Mouse (Mus musculus) ZHBTc4 (cell line): Measurements from ENCODE around the gene Ctdsp2.

Experiments
- DNase-seq: peaks from one replicate; pipeline ENCODE4 v3.0.0-alpha.2; 2011; ENCODE audit warnings: low read depth, low spot score

Ctdsp2 gene

DNA sequence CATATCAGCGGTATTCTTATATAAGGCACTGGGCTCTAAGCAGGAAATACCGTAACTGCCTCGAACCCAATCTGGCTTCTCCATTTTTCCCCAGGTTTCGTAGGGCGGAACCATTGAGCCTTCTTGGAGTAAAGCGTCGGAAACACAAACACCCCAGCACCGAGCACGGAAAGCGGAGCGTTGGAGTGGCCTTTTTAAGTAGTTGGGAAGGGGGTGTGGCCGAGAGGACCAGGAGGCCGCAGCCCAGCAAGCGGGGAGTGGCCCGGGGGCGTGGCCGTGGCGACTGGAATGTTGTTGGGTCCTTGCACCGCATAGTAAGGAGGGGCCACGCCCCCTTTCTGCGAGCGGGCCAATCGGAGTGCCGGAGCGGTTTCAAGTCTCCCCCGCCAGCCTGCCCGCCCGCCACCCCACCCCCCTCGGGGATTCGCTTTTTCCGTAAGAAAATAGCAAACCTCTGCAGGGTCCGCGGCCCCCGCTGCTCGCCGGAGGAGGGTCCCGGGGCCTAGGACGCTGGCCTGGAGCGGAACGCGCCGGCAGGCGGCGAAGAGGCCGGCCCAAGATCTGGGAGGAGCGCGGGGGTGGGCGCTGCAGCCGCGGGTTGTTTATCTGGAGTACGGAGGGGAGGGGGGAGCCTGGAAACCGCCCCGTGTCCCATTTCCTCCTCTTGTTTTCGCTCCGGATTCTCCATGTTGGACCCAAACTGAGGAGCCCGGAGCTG is at the start of gene Ctdsp2:
Gene Ctdsp2 (plus strand): TSS at position 441 of the 718 bp plus-strand sequence.
- DNase-seq, result peak; percentile 100

DNA sequence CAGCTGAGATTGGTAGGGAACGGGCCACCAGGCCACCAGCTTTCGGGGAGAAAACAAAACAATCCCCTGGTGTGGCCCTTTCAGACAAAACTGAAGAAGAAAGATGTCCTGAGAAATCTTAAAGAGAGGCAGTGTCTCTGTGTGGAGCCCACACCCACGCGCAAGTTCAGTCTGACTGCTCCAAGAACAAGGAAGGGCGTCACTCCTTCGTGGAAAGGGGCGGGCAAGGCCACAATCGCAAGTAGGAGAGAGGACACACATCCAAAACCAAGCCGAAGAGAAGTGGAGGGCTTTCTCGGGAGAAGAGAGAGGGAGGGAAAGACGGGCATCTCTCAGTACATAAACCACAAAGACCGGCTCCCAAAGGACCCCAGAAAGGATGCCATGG is 49.7 kb upstream of the Ctdsp2 start:
- DNase-seq, result no peak

DNA sequence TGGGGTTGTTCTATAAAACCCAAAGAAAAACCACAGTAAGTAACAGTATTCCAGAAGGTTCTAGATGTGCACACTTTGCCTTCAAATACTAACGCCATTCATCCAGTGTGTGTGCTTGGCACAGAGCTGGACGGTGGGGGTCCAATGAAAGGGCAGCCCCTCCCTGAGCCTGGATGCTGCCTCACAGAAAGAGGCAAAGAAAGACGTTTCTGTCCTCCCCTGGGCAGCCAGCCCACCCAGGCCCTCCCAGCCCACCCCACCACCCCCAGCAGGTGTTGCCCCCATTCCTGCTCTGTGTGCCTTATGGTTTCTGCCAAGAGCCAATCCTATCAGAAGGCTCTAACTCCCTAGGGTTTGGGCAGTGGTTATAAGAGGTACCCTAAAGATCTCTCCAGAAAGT is 49.0 kb upstream of the Ctdsp2 start:
- no peak for DNase-seq

DNA sequence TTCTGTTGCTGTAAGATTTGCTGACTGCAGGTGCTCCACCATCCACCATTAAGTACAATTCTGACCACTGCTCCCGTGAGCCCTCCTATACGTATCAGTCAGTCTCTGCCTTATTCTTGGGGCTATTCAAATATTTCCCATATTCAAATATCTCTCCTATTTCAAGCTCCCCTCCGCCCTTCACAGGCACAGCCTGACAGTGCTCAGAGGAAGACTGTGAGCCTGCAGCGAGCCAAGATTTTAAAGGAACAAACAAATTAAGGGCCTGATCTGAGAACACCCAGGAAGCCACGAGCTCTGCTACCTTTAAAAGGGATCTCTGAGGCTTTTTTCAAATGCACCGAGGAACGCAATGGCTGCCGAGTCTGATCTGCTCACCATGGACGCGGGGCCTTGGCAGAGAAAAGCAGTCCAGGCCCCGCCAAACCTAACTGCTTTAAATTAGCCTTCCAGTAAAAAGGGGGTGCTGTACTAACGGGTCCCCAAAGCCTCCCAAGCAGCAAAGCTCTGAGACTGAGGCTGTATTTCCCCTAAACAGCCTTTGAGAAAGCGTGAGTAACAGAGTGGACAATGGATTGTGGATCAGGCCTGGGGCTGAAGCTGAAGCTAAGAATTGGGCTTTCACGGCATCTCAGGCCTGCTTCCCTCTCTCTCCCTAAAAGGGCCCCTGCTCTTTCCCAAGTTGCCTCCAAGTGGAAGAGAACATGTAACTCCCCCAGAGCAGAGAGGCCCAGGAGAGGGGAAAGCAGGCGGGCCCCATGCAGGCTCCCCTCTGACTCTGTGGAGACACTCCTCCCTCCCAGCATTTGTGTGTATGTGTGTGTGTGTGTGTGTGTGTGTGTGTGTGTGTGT is 48.0 kb upstream of the Ctdsp2 start:
- no peak for DNase-seq

DNA sequence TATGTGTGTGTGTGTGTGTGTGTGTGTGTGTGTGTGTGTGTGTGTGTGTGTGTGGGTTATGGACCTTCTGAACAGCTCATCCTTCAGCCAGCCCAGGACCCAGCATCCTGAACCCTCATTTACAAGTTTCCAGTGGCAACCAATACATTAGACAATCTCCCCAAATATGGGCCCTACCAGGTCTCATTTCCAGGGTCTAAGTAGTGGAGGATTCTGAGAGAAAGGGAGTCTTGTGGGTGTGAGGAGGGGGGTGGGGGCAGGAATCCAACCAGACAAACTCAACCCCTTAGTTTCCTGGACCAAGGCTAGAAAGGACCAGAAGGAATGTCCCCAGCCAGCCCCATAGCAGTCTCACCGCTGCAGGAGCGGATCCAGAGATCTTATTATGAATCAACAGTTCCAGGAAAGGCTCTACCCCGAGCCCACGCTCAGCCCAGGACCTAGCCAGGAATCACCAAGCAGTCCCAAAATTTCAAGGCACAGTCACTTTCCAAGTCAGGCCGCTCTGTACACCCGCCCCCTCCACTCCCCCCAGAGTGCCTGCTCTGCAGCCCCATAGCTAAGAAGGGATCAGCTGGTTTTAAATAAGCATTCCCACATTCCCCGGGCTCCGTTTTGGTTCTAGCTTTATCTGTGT is 47.3 kb upstream of the Ctdsp2 start:
- DNase-seq, result no peak

DNA sequence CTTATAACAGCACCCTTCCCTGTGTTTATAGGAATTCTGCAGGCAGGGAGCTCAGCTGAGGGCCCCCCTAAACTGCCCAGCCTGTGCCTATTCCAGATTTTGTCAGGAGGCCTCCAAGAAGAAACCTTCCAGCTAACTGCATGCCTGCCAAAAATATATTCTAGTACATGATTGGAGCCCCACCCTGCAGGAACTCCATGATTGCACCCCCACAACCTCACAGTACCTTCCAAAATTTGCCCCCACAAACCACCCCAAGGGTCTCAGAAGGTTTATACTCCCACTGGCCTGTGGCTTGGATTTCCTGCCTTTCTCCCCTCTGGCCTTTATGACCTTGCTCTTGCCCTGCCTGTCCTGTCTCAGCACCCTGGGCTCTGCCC is 46.8 kb upstream of the Ctdsp2 start:
- no peak for DNase-seq

DNA sequence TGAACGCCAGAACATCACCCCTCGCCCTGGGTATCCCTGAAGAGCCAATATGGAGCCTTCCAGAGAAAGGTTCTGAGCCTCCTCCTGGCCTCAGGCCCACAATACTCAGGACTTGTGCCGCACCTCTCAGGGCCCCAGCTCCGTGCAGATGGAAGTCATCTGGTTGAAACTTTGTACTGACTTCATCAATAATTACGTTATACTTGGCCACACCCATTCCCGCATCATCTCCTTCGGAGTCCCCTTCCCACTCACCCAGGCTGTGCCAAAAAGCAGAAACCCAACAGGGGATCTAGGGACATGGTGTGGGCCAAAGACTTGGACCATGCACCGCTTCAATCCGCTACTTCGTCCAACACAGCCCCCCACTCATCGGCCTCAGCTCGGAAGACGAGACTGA is 44.0 kb upstream of the Ctdsp2 start:
- no peak for DNase-seq

DNA sequence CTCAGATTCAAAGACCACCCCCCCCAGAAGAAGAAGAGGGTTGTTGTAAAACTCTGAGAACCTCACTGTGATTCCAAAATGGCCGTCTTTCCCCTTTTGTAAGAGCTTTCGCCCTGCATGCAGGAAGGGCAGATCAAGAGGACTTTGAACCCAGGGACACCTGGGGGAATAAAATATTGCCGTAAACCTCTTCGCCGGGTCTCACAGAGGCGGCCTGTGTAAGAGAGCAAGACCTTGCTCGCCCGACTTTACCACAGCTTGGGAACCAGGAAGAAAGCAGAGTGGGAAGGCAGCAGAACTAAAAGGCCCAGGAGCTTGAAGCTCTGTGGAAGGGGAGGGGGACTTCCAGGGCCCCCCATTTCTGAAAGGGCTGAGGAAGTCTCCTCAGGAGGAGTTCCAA is 43.4 kb upstream of the Ctdsp2 start:
- DNase-seq, result no peak

DNA sequence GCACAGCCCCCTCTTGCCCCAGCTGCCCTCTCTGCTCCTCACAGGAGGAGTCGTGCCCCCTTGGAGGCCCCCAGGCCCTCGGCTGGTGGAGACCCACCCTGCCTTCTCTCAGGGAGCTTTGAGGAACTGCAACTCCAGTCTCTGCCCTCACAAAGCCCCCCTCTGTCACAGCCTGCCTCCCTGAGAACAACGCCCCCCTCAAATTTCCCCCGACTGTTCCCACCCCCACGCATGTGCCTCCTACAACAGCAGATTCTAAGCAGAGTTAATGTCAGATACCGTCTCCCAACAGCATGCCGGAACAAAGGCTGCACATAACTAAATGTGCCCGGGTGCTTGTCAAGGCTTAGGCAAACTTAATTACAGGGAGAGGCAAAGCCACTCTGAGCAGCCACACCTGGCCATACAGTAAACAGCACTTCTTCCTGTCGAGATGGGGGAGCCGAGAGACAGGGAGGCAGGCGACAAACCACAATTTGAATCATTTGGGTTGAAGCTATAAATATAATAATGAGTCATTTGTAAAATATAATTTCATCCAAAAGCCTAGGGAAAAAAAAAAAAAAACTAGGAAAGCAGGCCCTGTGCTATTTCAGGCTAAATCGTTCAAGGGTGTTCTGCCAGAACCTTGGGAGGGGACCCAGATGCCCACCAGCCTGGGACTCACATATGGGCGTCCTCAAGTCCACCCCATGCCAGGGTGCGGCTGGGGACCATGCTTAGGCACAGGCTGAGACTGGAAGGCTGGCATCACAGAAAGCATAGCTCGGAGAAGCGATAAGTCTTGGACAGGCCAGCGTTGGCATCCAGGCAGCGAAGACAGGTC is 42.7 kb upstream of the Ctdsp2 start:
- DNase-seq, result no peak

DNA sequence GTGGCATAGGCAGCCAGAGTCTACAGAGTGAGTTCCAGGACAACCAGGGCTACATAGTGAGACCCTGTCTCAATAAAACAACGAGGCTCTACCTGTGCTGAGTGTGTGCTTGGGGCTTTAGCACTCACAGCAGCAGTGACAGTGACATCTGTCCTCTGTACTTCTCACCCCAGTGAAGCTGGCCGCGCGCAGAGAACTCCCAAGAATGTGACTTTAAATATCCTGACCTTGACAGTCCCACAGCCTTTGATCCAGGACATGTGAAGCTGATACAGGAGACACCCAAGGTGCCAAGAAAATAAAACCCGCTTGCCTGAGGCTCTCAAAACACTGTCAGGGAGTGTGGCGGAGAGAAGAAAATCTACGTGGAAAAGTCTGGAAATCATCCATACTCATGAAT is 37.6 kb upstream of the Ctdsp2 start:
- peak; percentile 69 for DNase-seq

DNA sequence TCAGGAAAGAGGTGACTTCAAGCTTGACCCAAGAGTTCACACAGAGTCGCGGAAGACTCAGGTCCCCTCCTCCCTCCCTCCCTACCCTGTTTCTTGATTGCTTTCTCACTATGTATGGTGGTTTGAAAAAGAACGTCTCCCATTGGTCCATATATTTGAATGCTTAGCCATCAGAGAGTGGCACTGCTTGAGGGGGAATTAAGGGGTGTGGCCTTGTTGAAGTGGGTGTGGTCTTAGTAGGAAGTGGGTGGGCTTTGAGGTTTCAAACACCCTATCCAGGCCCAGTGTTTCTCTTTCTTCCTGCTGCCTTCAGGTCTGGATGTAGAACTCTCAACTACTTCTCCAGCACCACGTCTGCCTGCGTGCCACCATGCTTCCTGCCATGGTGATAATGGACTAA is 33.0 kb upstream of the Ctdsp2 start:
- DNase-seq, result peak; percentile 69

DNA sequence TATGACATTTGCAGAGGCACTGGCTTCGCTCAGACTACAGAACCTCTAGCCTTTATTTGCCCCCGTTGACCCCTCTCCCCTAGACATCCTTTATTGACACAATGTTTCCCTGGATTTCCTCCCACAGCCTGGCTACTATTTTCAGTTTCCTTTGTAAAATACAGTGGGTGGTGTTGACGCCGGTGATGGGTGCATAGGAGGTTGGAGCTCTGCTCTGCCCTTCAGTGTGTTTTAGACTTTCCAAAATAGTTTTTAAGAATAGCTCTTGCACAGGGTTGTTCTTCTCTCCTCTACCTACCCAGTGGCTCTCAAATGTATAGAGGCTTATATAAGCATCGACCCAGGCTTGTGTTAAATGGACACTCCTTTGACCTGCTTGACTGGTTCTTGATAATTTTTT is 28.7 kb upstream of the Ctdsp2 start:
- no peak for DNase-seq

DNA sequence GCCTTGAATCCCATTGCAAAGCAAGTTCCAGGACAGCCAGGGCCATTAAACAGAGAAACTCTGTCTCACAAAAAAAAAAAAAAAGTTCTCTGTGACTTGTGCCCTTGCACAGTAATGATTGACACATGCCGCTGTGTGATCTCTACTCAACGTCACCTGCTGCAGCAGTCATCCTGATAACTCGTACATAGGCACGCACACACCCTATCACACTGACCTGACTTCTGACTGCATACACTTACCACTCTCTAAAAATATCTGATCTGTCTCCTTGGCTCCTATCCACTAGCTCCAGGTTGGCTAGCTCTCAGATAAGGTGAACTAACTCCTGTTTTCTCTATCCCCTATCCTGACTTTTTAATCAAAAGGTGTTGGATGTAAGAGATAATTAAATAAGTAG is 27.9 kb upstream of the Ctdsp2 start:
- no peak for DNase-seq

DNA sequence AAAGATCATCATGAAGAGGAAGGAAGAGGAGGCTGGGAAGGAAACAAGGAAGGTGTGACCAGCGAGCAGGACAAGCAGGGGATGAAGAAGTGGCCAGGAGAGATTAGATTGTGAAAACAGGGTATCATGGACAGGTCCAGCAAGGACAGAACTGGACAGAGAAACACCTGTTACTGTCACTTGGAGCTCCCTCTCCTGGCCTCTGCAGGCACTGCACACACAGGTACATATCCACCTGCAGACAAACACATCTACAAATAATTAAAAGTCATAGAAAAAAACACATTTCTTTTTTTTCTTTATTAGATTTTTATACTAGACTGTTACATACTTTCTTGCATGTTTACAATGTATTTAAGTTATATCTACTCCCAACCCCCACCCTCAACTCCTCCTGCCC is 26.1 kb upstream of the Ctdsp2 start:
- no peak for DNase-seq

DNA sequence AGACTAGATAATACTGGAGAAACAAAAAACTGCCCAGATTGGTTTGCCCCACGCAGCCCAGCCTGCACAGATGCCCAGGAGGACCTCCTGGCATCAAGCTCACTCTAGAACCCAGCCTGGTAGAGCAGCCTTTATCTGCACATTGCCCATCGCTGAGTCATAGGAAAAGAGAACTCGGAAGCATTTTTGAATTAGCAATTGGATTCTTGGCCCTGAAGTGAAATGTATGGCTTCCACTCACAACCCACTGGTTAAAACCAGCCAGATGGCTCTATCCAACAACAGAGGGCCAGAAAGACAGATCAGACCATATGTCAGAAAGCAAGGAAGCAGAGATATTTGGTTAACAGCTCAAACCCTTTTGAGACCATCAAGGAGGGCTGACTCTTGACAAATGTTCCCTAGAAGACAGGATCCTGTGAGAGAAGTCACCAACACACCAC is 25.5 kb upstream of the Ctdsp2 start:
- DNase-seq, result no peak

DNA sequence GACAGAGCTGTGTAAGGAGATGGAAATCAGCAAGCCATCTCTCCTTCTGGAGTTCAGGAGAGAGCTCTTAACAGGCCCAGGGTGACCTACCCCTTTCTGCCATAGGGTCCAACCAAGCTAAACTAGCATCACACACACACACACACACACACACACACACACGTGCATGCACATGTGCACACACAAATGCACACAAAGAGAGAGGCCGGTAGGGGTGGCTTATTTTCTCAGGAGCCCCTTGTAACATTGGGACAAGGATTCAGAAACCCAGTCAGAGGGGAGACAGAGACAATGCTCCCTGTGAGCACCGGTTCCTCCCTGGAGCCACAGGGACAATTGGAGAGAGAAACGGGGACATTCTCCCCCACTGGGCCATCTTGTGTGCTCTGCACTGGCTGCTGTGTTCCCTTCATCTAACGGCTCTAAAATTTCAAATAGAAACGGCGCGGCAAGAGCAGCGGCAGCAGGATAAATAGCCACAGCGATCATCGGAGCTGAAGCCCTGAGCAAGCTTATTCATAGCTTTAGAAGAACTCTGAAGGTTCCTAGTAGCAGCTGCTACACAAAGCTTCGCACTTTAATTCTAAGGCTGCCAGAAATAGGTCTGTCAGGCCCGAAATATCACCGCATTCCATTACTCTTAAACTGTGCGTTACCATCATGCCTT is 21.7 kb upstream of the Ctdsp2 start:
- DNase-seq, result no peak

DNA sequence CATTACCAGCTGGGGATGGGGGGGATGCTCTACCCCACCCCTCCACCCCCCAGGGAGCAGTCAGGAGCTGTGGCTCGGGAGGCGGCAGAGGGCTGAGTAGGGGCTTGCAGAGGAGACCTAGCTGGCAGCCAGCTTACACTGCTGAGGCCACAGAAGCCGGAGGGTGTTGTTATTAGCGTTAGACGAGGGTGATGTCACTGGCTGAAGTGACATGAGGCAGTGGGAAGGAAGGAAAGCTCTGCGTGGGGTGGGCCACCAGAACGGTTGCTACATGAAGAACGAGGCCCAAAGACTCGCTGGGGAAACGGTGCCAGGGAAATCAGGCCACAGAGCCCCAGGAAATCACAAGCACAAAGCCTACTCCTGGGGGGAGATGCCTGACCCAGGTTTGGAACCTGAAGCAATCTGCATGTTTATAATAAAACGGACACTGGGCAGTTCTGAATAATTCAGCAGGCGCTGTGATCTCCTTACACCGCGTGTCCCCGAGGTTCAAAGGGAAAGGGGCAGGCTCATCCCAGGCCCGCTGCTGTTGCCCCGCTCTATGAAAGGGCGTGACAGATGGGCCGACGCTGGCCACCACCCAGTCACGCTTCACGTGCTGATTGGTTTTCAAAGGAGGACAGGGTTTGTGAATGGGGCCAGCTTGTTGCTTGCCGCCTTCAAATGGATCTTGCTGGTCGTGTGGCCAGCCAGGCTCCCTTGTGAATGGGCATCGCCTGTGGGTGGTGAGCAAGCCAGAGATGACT is 21.0 kb upstream of the Ctdsp2 start:
- DNase-seq, result peak; percentile 83

DNA sequence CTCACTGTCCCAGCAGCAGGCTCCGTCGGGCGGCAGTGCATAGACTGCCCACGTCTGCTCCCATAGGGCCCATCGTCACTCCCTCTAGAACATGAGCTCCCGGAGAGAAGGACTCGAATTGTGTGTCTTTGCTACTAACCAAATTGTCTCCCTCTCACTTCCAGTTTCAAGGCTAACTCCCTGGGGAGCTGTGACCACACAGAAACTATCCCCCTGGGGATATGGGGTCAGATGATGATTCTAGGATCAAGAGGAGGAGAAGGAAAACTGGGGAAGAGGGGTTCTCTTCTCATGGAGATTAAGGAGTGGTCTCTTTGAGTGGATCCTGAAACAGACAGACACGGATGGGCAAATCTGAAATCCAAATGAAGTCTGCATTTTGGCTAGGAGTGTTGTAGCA is 18.0 kb upstream of the Ctdsp2 start:
- no peak for DNase-seq

DNA sequence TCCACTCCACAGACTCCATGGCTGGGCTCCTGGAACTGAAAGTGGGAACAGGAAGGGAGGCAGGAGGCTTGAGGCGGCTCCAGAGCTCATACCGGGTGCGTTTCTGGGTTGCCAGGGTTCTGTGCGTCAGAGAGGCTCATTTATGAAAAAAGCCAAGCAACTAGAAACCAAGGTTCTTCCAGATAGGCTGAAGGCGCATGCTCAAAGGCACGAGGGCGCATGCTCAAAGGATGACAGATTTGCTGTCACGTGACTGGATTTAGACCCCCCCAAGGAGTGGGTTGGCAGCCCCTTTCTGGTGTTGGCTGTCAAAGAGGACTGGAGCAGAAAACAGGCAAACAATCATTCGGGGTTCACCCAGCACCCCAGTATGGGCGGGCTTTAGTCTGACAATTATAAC is 16.8 kb upstream of the Ctdsp2 start:
- peak; percentile 76 for DNase-seq

DNA sequence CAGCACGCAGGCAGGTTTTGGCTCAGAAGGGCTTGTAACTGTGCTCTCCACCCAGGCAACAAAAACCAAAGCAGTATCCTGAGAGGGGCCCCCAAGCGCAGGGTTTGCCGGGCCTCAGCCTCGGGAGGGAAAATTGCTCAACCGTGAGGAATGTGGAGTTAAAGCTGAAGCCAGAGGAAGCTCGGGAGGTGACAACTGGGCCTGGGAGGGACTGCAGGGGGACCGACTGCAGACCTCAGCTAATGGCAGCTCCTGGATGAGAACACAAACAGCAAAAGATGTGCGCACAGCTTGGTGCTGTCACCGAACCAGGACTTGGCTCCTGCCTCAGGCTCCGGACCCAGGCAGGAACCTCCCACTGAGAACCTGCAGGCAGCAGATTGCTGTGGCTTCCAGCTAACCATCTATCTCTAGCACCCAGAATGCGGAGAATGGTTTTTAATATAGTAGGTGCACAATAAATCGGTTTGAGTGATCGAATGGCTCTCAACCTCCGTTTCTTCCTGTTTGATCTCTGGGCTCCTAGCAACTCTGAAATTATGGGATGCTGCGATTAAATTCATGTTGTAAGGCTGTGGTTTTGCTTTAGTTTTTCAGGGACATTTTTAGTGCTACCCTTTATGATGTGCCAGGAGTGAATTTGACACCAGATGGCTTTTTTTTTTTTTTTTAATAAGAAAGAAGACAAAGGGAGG is 16.1 kb upstream of the Ctdsp2 start:
- DNase-seq, result peak; percentile 69
